Comparison of ENCODE assay signal across 23 mouse cellular contexts in genomic region chr8:28400141-28400540, GRCm38 (mm10).
A peak's percentile ranks its signal among the peaks of the same experiment; 100 is the strongest.
DNase-seq lines count a peak whose midpoint lies in the region; ATAC-seq and TF ChIP-seq lines count a peak whose summit lies in the region.
"Had no signal": no experiment of that assay in that cellular context is flagged by ENCODE, and none has a peak within 500 bp of the region (broad histone marks: within the 10 kb centered on the region; RNA-seq: fewer than 3 reads in every experiment).

No protein-coding gene starts in this region.

- H3K27me3 ChIP-seq in forebrain, embryonic 16.5 days (replicated peaks; ENCODE audit: control insufficient read depth, insufficient read depth, low read length): no peaks in the 10 kb centered on the region
- H3K27me3 ChIP-seq in forebrain, embryonic 12.5 days: no peaks in the 10 kb centered on the region
- no peaks in the 10 kb centered on the region for H3K27me3 ChIP-seq in heart, embryonic 14.5 days (ENCODE audit: control insufficient read depth, insufficient read depth, low read length)
- no peaks in the 10 kb centered on the region for H3K27me3 ChIP-seq in lung, embryonic 14.5 days (ENCODE audit: insufficient read depth, low read length)
- H3K27me3 ChIP-seq in embryonic facial prominence, embryonic 15.5 days: no peaks in the 10 kb centered on the region
- H3K27me3 ChIP-seq in hindbrain, postnatal 0 days (ENCODE audit: insufficient read depth, low read length): no peaks in the 10 kb centered on the region
- H3K27me3 ChIP-seq: CH12.LX; hindbrain, embryonic 12.5 days; Patski had no signal

- no peak overlapping the region for H3K4me3 ChIP-seq in forebrain, embryonic 16.5 days (replicated peaks; ENCODE audit: low read length)
- no peak overlapping the region for H3K4me3 ChIP-seq in forebrain, embryonic 12.5 days (replicated peaks)
- no peak overlapping the region for H3K4me3 ChIP-seq in heart, embryonic 14.5 days (ENCODE audit: control insufficient read depth in 1 of 2, insufficient read depth in 1 of 2, low read depth in 1 of 2, low read length in 2 of 2)
- H3K4me3 ChIP-seq in lung, embryonic 14.5 days (ENCODE audit: low read depth, low read length): no peak overlapping the region
- no peak overlapping the region for H3K4me3 ChIP-seq in embryonic facial prominence, embryonic 15.5 days (replicated peaks)
- no peak overlapping the region for H3K4me3 ChIP-seq in hindbrain, postnatal 0 days (ENCODE audit: low read length)
- H3K4me3 ChIP-seq: hindbrain, embryonic 12.5 days had no signal

- no peak for DNase-seq in heart, adult 9 months (ENCODE audit: low spot score in 2 of 2)
- DNase-seq in lung, embryonic 14.5 days: peak; percentile 2
- DNase-seq in lung, adult 18-20 months: no peak
- no peak for DNase-seq in hindbrain, postnatal 0 days (ENCODE audit: low spot score)
- DNase-seq: adrenal gland, postnatal 14 days; cerebellum, adult 11 months; cerebellum, adult 8-10 months; cerebellum, postnatal 14 days; embryo, embryonic 11 days; gastrocnemius, postnatal 10 days; heart, postnatal 36 days; kidney, adult 11 months; kidney, adult 9 months had no signal

- no peak overlapping the region for H3K4me2 ChIP-seq in forebrain, embryonic 16.5 days (ENCODE audit: low read length)
- H3K4me2 ChIP-seq in forebrain, embryonic 12.5 days: no peak overlapping the region
- 0 out of 2 replicates have a peak overlapping the region, but pooled peaks have one; percentile 7 for H3K4me2 ChIP-seq in heart, embryonic 14.5 days (ENCODE audit: low read length)
- no peak overlapping the region for H3K4me2 ChIP-seq in lung, embryonic 14.5 days
- no peak overlapping the region for H3K4me2 ChIP-seq in embryonic facial prominence, embryonic 15.5 days (replicated peaks)
- no peak overlapping the region for H3K4me2 ChIP-seq in hindbrain, postnatal 0 days (ENCODE audit: low read depth, low read length)
- H3K4me2 ChIP-seq: hindbrain, embryonic 12.5 days had no signal

- H3K36me3 ChIP-seq in forebrain, embryonic 16.5 days (ENCODE audit: control insufficient read depth, insufficient read depth): no peaks in the 10 kb centered on the region
- no peaks in the 10 kb centered on the region for H3K36me3 ChIP-seq in forebrain, embryonic 12.5 days (replicated peaks)
- H3K36me3 ChIP-seq in heart, embryonic 14.5 days (ENCODE audit: control insufficient read depth, insufficient read depth, low read length): no peaks in the 10 kb centered on the region
- H3K36me3 ChIP-seq in lung, embryonic 14.5 days (ENCODE audit: insufficient read depth): no peaks in the 10 kb centered on the region
- no peaks in the 10 kb centered on the region for H3K36me3 ChIP-seq in embryonic facial prominence, embryonic 15.5 days
- no peaks in the 10 kb centered on the region for H3K36me3 ChIP-seq in hindbrain, postnatal 0 days (ENCODE audit: insufficient read depth, low read length)
- H3K36me3 ChIP-seq: hindbrain, embryonic 12.5 days had no signal

- peak; percentile 31; the same call in 1 of the 2 replicates for ATAC-seq in forebrain, embryonic 16.5 days
- ATAC-seq in forebrain, embryonic 12.5 days (ENCODE audit: low FRiP score): no peak
- ATAC-seq in heart, embryonic 14.5 days (ENCODE audit: insufficient number of reproducible peaks, insufficient read depth, low FRiP score, low read depth): no peak
- no peak for ATAC-seq in lung, embryonic 14.5 days (ENCODE audit: insufficient read depth)
- peak; percentile 65; the same call in 1 of the 2 replicates for ATAC-seq in embryonic facial prominence, embryonic 15.5 days (ENCODE audit: insufficient number of reproducible peaks, low FRiP score, low TSS enrichment, low read depth)
- no peak for ATAC-seq in hindbrain, postnatal 0 days
- ATAC-seq: activated CD4-positive, CD25-positive, alpha-beta regulatory T cell, adult 4 months; hindbrain, embryonic 16.5 days; Patski had no signal

- WGBS in forebrain, embryonic 16.5 days: 20% methylated on average over 1 of the region's 1 CpGs
- WGBS in forebrain, embryonic 12.5 days: 62% methylated on average over 1 of the region's 1 CpGs
- WGBS in heart, embryonic 14.5 days: 28% methylated on average over 1 of the region's 1 CpGs
- WGBS in lung, embryonic 14.5 days: 50% methylated on average over 1 of the region's 1 CpGs
- WGBS in embryonic facial prominence, embryonic 15.5 days: 27% methylated on average over 1 of the region's 1 CpGs
- WGBS in hindbrain, postnatal 0 days: 38% methylated on average over 1 of the region's 1 CpGs

- H3K9me3 ChIP-seq in forebrain, embryonic 16.5 days (ENCODE audit: control insufficient read depth, low read length): no peaks in the 10 kb centered on the region
- H3K9me3 ChIP-seq in forebrain, embryonic 12.5 days: no peaks in the 10 kb centered on the region
- no peaks in the 10 kb centered on the region for H3K9me3 ChIP-seq in heart, embryonic 14.5 days (ENCODE audit: control insufficient read depth, low read length)
- H3K9me3 ChIP-seq in lung, embryonic 14.5 days (ENCODE audit: low read depth, low read length): no peaks in the 10 kb centered on the region
- H3K9me3 ChIP-seq in embryonic facial prominence, embryonic 15.5 days (replicated peaks): no peaks in the 10 kb centered on the region
- no peaks in the 10 kb centered on the region for H3K9me3 ChIP-seq in hindbrain, postnatal 0 days (ENCODE audit: low read length)
- H3K9me3 ChIP-seq: hindbrain, embryonic 12.5 days had no signal

- TF ChIP-seq CTCF in lung, embryonic 14.5 days (IDR thresholded peaks at IDR 0.05; ENCODE audit: low read depth): no peak
- TF ChIP-seq CTCF in hindbrain, postnatal 0 days (IDR thresholded peaks at IDR 0.05; ENCODE audit: low read depth): no peak

- H3K9ac ChIP-seq in forebrain, embryonic 16.5 days (replicated peaks; ENCODE audit: low read depth, low read length): no peak overlapping the region
- no peak overlapping the region for H3K9ac ChIP-seq in forebrain, embryonic 12.5 days
- H3K9ac ChIP-seq in heart, embryonic 14.5 days (ENCODE audit: low read length): no peak overlapping the region
- H3K9ac ChIP-seq in lung, embryonic 14.5 days: no peak overlapping the region
- H3K9ac ChIP-seq in embryonic facial prominence, embryonic 15.5 days: no peak overlapping the region
- H3K9ac ChIP-seq in hindbrain, postnatal 0 days (replicated peaks; ENCODE audit: low read length): no peak overlapping the region
- H3K9ac ChIP-seq: hindbrain, embryonic 12.5 days had no signal

- H3K27ac ChIP-seq in forebrain, embryonic 16.5 days (ENCODE audit: low read length): no peak overlapping the region
- H3K27ac ChIP-seq in forebrain, embryonic 12.5 days: no peak overlapping the region
- peak overlapping the region in 1 of 2 experiments; percentile 41; a peak in 1 of 4 replicates for H3K27ac ChIP-seq in heart, embryonic 14.5 days (replicated peaks in 1 of 2; ENCODE audit: control insufficient read depth in 1 of 2, insufficient read depth in 1 of 2, low read depth in 2 of 2, low read length in 2 of 2)
- H3K27ac ChIP-seq in lung, embryonic 14.5 days (ENCODE audit: low read depth): no peak overlapping the region
- peak overlapping the region; percentile 63 for H3K27ac ChIP-seq in embryonic facial prominence, embryonic 15.5 days (replicated peaks)
- no peak overlapping the region for H3K27ac ChIP-seq in hindbrain, postnatal 0 days
- H3K27ac ChIP-seq: hindbrain, embryonic 12.5 days; kidney, postnatal 0 days had no signal

- no peaks in the 10 kb centered on the region for H3K4me1 ChIP-seq in forebrain, embryonic 16.5 days (replicated peaks; ENCODE audit: control insufficient read depth, insufficient read depth, low read length)
- H3K4me1 ChIP-seq in forebrain, embryonic 12.5 days: no peaks in the 10 kb centered on the region
- peaks cover 0 to 5% of the 10 kb centered on the region in 2 experiments; a peak in 1 of 4 replicates for H3K4me1 ChIP-seq in heart, embryonic 14.5 days (ENCODE audit: control insufficient read depth in 2 of 2, insufficient read depth in 2 of 2, low read length in 2 of 2)
- H3K4me1 ChIP-seq in lung, embryonic 14.5 days (ENCODE audit: insufficient read depth): no peaks in the 10 kb centered on the region
- H3K4me1 ChIP-seq in embryonic facial prominence, embryonic 15.5 days: peaks cover 6% of the 10 kb centered on the region; the same call in 1 of the 2 replicates
- H3K4me1 ChIP-seq in hindbrain, postnatal 0 days (ENCODE audit: insufficient read depth, low read length): no peaks in the 10 kb centered on the region
- H3K4me1 ChIP-seq: hindbrain, embryonic 12.5 days had no signal

Comparison
In these comparisons a context has a peak if more than half of its experiments do, and no peak if none do; other contexts are left out.
1. ATAC-seq: peak in forebrain, embryonic 16.5 days (single experiment) and embryonic facial prominence, embryonic 15.5 days (single experiment); none in forebrain, embryonic 12.5 days (single experiment), heart, embryonic 14.5 days (single experiment), lung, embryonic 14.5 days (single experiment) and hindbrain, postnatal 0 days (single experiment).